Mouse (Mus musculus) liver, adult 2 months (tissue): Measurements from ENCODE around the gene Adgrg2.

Experiments used
- CTCF ChIP-seq: fragments of 200-500 bp; IDR thresholded peaks from 2 replicates; pipeline ENCODE4 v1.5.1; 2011; ENCODE audit warnings: low read depth, low read length, control low read depth
- POLR2A ChIP-seq: fragments of 200-500 bp; IDR thresholded peaks from 2 replicates; pipeline ENCODE4 v1.6.1; 2011; ENCODE audit warnings: low read length, control low read depth; ENCODE audit not compliant: insufficient read depth; ENCODE audit errors: extremely low read depth

DNA sequence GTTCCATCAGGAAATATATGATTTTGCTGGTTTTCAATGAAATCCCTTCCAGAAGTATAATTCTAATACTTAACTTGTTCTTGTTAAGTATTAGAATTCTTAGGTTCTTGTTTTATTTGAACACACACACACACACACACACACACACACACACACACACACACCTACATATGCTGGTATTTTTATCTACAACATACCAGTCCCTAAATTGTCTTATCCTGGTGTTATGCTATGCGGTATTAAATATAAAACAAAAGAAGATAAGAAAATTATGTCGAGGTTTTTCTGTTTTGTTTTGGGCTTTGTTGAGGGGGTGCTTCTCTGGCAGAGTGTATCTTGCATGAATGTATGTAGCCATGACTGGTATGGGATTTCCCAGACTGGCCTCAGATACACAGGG, 99.3 kb downstream of the Adgrg2 start:
- TF ChIP-seq POLR2A (no peak), CTCF (no peak)
